Mouse (Mus musculus): ENCODE results near the gene Orc6. TPM values are rescaled to one million over a fixed set of nuclear protein-coding genes. Genes with fewer than 3 reads are reported as not detected.

The Orc6 gene
- total RNA-seq, 2 experiments from 2014 or later, result 35.0 to 35.3 TPM

Other genes starting within 250 kb of the Orc6 start
- gene Fbxw9, start 239.6 kb upstream of the Orc6 start, total RNA-seq (2021), result 10 to 100 TPM; 36.2 to 41.4 TPM
- not detected for gene Gm5741, start 231.7 kb upstream of the Orc6 start, total RNA-seq (2021)
- 10 to 100 TPM; 63.8 to 67.4 TPM for gene Dhps, start 227.9 kb upstream of the Orc6 start, total RNA-seq (2021)
- 10 to 100 TPM; 57.5 to 61.5 TPM for gene Wdr83os, start 218.9 kb upstream of the Orc6 start, total RNA-seq (2021)
- gene Wdr83, start 218.3 kb upstream of the Orc6 start, total RNA-seq (2021), result 10 to 100 TPM; 26.3 to 34.6 TPM
- gene Man2b1, start 216.4 kb upstream of the Orc6 start, total RNA-seq (2021), result 10 to 100 TPM; 39.6 to 42.7 TPM
- gene Zfp791, start 176.5 kb upstream of the Orc6 start, total RNA-seq (2021), result 1 to 10 TPM; 5.6 to 5.8 TPM
- gene Cks1brt, start 147.7 kb upstream of the Orc6 start, total RNA-seq (2021), result not detected
- gene Olfr371, start 73.6 kb upstream of the Orc6 start, total RNA-seq (2021), result not detected
- gene Vps35, start 170 bp downstream of the Orc6 start, total RNA-seq (2021), result 100 to 1,000 TPM; 135 to 142 TPM
- 1 to 10 TPM in 1 of 2 experiments, under 1 TPM in 1; 0.78 to 1.2 TPM for gene Mylk3, start 86.7 kb downstream of the Orc6 start, total RNA-seq (2021)
- gene 4921524J17Rik, start 133.2 kb downstream of the Orc6 start, total RNA-seq (2021), result 10 to 100 TPM; 17.9 to 25.8 TPM
- gene Gpt2, start 192.9 kb downstream of the Orc6 start, total RNA-seq (2021), result 10 to 100 TPM; 80.5 to 82.4 TPM